Mouse (Mus musculus) erythroblast, embryonic 14.5 days (primary cell): ENCODE data around the gene Clcn1.

Source experiments
- GATA1 ChIP-seq: IDR thresholded peaks from 2 replicates; pipeline ENCODE4 v1.6.1; 2012; ENCODE audit warnings: low read length, inconsistent platforms, mixed read lengths
- TAL1 ChIP-seq: IDR thresholded peaks from 3 replicates; pipeline ENCODE4 v1.6.1; 2012; ENCODE audit warnings: low read length, inconsistent platforms, mixed read lengths

DNA sequence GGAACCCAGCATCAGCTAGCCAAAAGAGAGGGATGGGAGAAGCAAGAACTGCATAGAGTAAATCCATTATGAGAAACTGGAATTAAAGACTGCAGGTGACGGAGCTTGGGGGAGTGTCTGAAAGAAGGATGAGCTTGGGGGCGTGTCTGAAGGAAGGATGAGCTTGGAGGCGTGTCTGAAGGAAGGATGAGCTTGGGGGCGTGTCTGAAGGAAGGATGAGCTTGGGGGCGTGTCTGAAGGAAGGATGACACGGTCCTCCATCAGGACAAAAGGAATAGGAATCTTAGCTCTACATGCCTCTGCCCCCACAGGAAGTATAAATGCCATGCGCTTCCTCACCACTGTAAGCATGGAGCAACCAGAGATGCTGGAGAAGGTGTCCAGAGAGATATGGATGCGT is 39.3 kb upstream of the Clcn1 start:
- TF ChIP-seq GATA1 (no peak), TAL1 (no peak)
